Mouse (Mus musculus) left cerebral cortex, adult 8-10 months (tissue): ENCODE data around the gene Rnf224. TPM values are rescaled to one million over a fixed set of nuclear protein-coding genes. Genes with fewer than 3 reads are reported as not detected.
A peak's percentile ranks its signal among the peaks of the same experiment; 100 is the strongest.
"Not testable (repeated sequence)": the region's sequence is repeated elsewhere in the genome, so short reads cannot be mapped to it uniquely, and the experiment has no call there.

Experiments used
- DNase-seq, 2 experiments: peaks; one replicate each; pipeline ENCODE4 v3.0.0; 2022; ENCODE audit warnings: low spot score in 2 of 2
- total RNA-seq, 4 experiments: library from RNA; stranded (reverse); gene quantifications; 2 replicates each; pipeline ENCODE4 v1.2.4; 2022

Rnf224 gene
- total RNA-seq, 4 experiments from 2014 or later, result not detected

DNA sequence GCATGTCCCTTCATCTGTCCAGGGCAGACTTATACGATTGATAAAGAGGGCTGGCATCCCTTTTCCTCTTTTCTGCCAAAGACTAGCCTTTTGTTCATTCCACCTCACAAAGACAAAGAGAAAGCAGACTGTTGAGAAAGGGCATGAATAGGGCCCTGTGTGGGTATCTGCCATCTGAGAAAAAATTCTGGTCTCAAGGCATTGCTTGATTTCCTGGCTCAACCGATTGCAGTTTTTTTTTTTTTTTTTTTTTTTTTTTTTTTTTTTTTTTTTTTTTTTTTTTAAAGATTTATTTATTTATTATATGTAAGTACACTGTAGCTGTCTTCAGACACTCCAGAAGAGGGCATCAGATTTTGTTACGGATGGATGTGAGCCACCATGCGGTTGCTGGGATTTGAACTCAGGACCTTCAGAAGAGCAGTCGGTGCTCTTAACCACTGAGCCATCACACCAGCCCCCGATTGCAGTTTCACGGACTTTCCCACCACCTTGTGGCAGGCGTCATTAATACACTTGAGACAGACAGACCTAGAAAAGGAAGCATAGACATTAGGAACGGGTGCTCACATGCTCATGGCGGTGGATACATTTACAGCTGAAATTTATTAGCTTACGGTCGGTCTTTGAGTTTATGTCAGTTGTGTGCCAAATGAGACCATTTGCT is 20.0 kb upstream of the Rnf224 start:
- not testable (repeated sequence) for DNase-seq

GRCm38 (mm10) chr2:25255284-25255779 is 18.7 kb upstream of the Rnf224 start, which contains the start of gene Tmem203:
TSS of gene Tmem203 (plus strand) at chr2:25255439.
- DNase-seq, result peak; percentile 77 to 83

DNA sequence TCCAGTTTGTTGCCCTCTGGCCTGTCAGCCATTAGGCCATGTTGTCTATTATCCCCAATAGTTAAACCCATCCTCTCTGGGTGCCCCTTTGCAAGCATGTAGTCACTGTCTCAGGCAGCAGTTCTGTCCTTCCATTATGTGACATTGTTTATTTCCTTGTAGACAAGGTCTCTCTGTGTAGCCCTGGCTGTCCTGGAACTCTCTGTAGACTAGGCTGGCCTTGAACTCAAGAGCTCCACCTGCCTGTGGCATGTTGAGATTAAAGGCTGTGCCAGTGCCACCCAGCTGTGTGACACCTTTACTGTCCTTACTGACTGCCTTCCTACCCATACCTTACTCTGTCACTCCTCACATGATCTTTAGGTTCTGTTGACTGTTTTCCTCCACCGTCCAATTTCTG is 15.7 kb upstream of the Rnf224 start:
- no peak for DNase-seq

DNA sequence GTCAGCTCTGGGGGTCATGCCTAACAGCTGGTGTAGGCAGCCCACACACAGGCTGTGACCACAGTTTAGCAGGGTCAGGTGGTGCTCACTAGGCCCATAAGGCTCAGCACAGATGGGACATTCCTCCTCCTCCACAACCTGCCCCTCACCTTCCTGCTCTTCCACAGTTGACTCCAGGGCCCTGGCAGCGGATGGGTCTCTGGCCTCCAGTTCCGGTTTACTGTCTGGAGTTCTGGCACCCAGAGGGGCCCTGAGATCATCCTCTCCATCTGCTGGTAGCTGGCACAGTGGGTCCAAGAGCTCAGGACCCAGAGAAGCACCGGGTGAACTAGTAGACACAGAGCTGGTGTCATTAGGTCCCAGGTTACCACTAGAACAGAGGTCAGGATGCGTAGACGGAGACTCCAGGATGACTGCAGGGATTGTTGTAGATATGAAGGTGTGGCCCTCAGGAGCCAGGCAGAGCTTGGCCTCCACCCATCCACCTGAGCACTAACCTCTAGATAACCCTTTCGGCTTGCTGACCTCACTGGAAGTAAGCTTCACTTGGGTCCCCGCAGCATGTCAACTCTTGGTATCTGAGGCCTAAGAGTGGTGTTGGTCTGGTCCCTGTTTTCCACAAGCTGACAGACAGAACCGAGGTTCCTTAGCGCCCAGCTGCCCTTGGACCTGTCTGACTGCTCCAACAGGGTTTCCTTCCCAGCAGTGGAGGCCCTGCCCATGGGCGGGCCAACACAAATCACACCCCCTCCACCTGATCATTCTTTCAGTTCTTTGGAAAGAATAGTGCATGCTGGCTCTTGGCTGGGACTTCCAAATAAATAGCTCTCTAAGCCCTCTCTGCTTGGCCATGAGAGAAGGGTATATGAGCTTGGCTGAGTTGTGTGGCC is 9.8 kb upstream of the Rnf224 start, which contains the start of gene AL732309.1:
Gene AL732309.1 (minus strand): TSS at position 681 of the 890 bp plus-strand sequence.
- no peak for DNase-seq

- DNase-seq, result no peak
These were observed 7.6 kb upstream of the Rnf224 start for GRCm38 (mm10) chr2:25244144-25244543.

DNA sequence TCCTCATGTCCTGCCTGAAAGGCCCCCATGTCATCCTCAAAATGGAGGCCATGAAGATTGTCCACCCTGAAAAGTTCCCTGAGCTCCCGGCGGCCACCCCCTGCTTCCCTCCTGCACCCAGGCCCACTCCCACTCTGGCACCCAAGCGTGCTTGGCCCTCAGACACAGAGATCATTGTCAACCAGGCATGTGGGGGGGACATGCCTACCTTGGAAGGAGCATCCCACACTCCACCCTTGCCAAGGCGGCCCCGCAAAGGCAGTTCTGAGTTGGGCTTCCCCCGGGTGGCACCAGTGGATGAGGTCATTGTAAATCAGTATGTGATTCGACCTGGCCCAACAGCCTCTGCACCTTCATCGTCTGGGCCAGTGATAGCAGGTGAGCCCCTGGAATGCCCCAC is 6.8 kb upstream of the Rnf224 start:
- DNase-seq, result no peak

- DNase-seq, result no peak
These were observed 5.5 kb upstream of the Rnf224 start, which contains the start of the genes Rnf208 and Cysrt1 for GRCm38 (mm10) chr2:25242101-25242506. TSS of gene Rnf208 (plus strand) at chr2:25242255. TSS of gene Cysrt1 (minus strand) at chr2:25242452.

GRCm38 (mm10) chr2:25241438-25241775 is 4.8 kb upstream of the Rnf224 start:
- DNase-seq, result no peak

DNA sequence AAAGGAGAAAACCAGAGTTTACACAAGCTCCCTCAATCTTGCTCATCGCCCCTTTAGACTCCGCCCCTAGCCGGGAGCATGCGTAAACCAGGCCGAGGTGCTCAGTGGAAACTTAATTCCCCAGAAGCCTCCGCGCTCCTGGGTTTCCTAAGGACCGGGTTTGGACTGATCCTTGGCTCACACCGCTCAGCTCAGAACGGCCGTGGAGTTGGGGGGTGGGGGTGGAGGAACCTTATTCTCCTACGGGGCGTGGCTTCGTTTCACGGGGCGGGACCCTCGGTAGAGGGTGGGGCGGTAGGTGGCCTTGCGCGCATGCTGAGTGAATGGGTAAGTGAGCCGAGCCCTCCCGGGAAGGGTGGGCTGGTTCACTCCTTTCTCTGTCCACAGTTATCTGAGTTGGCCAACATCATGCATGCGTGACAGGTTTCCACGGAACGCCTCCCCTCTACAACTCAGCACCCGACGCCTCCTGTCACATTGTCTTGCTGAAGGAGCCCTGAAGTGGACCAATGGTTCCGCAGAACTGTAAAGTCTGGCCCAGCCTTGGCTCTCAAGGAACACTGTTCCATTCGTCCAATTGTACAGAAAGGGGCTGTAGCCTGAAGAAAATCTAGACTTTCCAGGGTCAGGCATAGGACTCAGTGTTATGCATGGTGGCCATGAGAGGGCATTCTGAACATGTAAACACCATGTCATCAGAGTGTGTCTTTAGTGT is 4.3 kb upstream of the Rnf224 start:
- peak in 1 of 2 experiments; percentile 68 for DNase-seq

GRCm38 (mm10) chr2:25240310-25240709 is 3.7 kb upstream of the Rnf224 start:
- no peak for DNase-seq

GRCm38 (mm10) chr2:25239766-25240165 is 3.2 kb upstream of the Rnf224 start:
- DNase-seq, result no peak

GRCm38 (mm10) chr2:25238106-25238505 is 1.5 kb upstream of the Rnf224 start:
- DNase-seq, result no peak

GRCm38 (mm10) chr2:25237522-25237921 is 935 bp upstream of the Rnf224 start:
- DNase-seq, result no peak

DNA sequence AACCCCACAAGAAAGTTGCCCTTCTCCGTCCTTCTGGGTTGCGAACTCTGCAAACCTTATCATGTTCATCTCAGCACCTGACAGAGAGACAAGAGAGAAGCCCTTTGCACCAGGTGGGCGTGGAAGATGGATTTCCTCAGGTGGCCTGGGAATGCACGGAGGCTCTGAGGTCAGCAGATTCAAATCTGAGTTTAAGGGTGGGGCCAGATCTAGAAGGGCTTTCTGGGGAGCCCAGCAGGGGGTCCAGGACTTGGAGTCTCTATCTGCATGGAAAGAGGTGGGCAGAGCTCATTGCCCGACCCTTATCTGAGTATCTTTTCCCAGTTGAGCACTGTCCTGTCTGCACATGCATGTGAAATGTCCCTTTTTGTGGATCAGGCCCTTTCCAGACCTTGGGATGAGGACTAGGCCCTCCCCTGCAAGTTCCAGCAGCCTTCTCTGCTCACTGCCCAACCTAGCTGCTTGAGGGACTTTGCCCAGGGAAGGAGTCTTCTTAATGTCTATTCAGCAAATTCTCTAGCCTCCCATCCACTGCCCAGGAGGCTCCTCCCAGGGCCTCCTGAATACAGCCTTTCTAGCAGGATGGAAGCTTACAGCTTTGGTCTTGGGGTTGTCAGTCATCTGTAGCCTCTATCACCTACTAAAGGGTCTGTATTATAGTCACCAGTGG is 1.9 kb downstream of the Rnf224 start:
- no peak for DNase-seq

DNA sequence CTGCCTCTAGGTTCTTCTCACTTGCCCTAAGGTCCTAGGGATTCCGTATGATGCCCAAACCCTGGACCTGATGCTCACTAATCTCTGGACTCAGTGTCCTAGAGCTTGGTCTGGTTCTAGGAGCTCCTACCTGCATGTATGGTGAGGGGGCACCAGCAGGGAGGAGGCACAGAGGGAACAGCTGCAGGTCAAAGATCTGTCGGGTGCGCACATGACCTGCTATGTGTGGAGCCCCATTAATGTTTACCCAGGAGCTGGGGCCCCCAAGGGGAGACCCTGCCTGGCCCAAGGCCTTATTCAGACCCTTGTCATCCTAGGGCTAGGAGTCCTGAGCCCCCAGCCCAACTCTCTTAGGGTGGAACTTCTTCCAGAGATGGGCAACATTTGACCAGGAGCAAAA is 2.5 kb downstream of the Rnf224 start, which contains the start of gene Slc34a3:
Gene Slc34a3 (minus strand): TSS at position 315 of the 400 bp plus-strand sequence.
- no peak for DNase-seq

- no peak for DNase-seq
These were observed 3.2 kb downstream of the Rnf224 start for GRCm38 (mm10) chr2:25233421-25233820.

DNA sequence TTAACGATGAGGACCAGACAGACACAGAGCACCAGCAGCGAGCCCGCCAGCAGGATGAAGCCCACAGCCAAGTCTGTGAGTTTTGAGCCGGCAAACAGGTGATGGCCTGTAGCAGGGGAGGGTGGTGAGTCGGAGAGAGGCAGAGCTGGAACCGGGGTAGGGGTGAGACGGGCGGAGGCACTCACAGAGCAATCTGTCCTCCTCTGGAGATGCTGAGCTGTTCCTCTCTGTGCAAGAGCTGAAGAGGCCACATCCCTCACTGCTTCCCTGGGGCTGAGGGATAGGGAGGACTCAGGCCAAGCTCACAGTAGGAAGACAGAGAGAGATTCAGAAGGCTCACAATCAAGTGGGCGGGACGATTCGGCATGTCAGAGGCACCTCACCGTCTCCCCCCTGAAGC is 5.5 kb downstream of the Rnf224 start:
- no peak for DNase-seq

DNA sequence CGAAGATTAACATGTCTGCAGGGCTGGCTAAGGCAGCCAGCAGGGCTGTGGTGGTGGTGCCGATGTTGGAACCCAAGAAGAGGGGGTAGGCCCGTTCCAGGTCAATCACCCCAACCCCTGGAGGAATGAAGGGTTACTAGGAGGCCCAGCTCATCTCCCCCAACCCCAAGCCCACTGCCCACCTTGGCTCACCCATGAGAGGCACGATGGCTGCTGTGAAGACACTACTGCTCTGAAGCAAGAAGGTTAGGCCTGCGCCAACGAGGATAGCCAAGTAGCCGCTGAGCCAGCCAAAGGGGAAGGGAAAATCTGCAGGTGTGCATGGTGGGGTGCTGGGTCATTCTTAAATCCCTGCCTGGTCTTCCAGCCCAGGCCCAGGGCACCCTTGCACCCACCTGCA is 6.0 kb downstream of the Rnf224 start:
- no peak for DNase-seq

DNA sequence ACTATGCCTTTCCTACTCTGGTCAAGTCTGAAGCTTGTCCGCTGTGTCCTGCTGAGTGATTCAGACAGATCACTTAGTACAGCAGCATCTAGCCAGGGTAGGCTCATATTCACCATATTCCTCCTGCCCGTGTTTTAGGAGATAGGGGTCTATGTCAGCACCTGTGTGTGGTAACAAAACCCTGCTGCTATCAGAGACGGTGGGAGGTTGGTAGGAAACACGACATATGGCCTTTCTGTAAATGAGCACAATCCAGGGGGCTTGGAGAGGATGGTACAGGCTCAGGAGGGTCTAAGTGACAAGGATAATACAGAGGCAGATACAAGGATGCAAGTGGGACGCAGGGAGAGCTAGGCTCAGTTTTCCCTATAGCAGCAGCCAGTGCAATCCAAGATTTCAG is 7.0 kb downstream of the Rnf224 start:
- no peak for DNase-seq

DNA sequence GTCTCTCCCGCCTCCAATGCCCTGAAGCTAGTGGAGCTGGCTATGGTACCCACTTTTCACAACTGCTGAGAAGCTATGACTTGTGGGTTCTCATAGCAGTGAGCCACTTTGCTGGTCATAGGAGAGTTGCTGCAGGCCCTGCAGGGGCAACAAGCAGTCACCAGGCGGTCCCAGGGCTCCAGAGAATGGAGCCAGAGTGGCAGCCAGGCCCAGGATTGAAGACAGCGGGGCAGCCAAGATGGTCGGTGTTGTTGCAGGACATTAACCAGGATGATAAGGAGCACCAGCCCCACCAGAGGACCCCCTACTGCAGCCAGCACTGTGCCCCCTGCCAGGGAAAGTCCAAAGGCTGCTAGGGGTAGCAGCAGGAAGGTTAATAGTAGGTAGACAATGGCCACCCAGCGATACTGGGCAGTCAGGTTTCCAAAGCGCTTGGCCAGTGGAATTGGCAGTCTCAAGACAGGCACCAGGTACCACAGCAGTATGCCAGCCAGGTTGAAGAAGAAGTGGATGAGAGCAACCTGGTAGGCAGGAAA is 7.5 kb downstream of the Rnf224 start:
- DNase-seq, result no peak

DNA sequence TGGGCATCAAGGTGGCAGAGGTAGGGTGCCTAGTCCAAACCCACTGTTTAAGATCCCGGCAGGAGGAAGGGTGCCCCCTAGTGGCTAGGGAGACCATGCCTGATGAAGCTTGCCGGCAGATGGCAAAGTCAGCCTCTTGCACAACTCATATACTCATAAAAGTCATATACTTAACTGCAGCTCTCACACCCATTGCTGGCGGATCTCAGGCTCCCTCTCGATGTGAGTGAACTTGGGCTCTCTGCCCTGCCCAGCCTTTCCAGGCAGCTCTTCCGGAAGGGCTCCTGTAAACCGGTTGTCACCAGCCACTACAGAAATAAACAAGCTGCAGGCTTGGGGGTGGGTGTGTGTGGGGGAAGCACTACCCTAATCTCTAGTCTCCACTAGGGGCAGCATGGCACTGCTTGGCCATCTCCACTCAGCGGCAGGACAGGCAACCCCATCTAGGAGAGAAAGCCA is 8.1 kb downstream of the Rnf224 start:
- peak; percentile 56 to 83 for DNase-seq
